Mouse (Mus musculus) urinary bladder, postnatal 0 days (tissue): ENCODE data around the gene Slc39a7. TPM values are rescaled to one million over a fixed set of nuclear protein-coding genes. Genes with fewer than 3 reads are reported as not detected.

Experiments
- microRNA counts: library from miRNA; unstranded; fragments of <30 nt; microRNA quantifications from one replicate; lab custom pipeline; 2016
- microRNA-seq: library from miRNA; unstranded; fragments of <30 nt; microRNA quantifications from one replicate; pipeline ENCODE4, GENCODE M21; 2016
- polyA plus RNA-seq: library from polyadenylated mRNA; unstranded; fragments of >200 nt; fragmentation: Nextera tagmentation; extraction: Ambion mirVana; gene quantifications from 2 replicates; pipeline ENCODE4 v1.2.1, GENCODE M21; 2015

Gene Slc39a7
- 139 and 141 TPM in 2 replicates for polyA plus RNA-seq

GRCm38 (mm10) chr17:34031465-34032173 lies at the start of gene Slc39a7, which contains the start of gene Rxrb:
Slc39a7 (minus strand) TSS chr17:34031682.
Rxrb (plus strand) TSS chr17:34031812.

GRCm38 (mm10) chr17:34038878-34039561 lies 7.5 kb upstream of the Slc39a7 start, which contains the start of gene Col11a2:
Col11a2 (plus strand) TSS chr17:34039437.

GRCm38 (mm10) chr17:34027656-34028223 lies 3.7 kb downstream of the Slc39a7 start, which contains the start of gene H2-Ke6:
H2-Ke6 (minus strand) TSS chr17:34028060.

GRCm38 (mm10) chr17:34024317-34024821 lies 7.1 kb downstream of the Slc39a7 start, which contains the start of gene Ring1:
Ring1 (minus strand) TSS chr17:34024680.

GRCm38 (mm10) chr17:34000150-34000537 lies 31.3 kb downstream of the Slc39a7 start, which contains the start of gene H2-K1:
H2-K1 (minus strand) TSS chr17:34000347.

MicroRNAs within 50 kb of the gene (microRNA counts, 519-probe panel; counts per million panel counts)
- not detected for microRNA mmu-miR-219 (lab: Ali Mortazavi, UCI)

Small RNA genes within 50 kb of the gene (microRNA-seq; reads per million reads assigned to microRNA genes)
- gene Mir219a-1, result not detected
- gene Mir219c, result not detected

Other genes with a start within 250 kb of the Slc39a7 start
- 32.3 and 36.8 TPM in 2 replicates for gene Angptl4, start 249.9 kb downstream of the Slc39a7 start, polyA plus RNA-seq
- 21.2 and 23.5 TPM in 2 replicates for gene Kank3, start 221.2 kb downstream of the Slc39a7 start, polyA plus RNA-seq
- gene Rps28, start 207.1 kb downstream of the Slc39a7 start, polyA plus RNA-seq, result 778 and 855 TPM in 2 replicates
- gene Ndufa7, start 207.1 kb downstream of the Slc39a7 start, polyA plus RNA-seq, result 513 and 574 TPM in 2 replicates
- 22.6 and 27.1 TPM in 2 replicates for gene Cd320, start 188.6 kb downstream of the Slc39a7 start, polyA plus RNA-seq
- not detected in 2 replicates for gene Gm7029, start 157.8 kb downstream of the Slc39a7 start, polyA plus RNA-seq
- gene Kifc1, start 141.0 kb downstream of the Slc39a7 start, polyA plus RNA-seq, result 1.3 and 1.9 TPM in 2 replicates
- 0.20 and 0.88 TPM in 2 replicates for gene Platr17, start 126.5 kb downstream of the Slc39a7 start, polyA plus RNA-seq
- 23.1 and 26.3 TPM in 2 replicates for gene Daxx, start 122.3 kb downstream of the Slc39a7 start, polyA plus RNA-seq
- gene Tapbp, start 115.8 kb downstream of the Slc39a7 start, polyA plus RNA-seq, result 68.1 and 71.1 TPM in 2 replicates
- gene Zbtb22, start 115.8 kb downstream of the Slc39a7 start, polyA plus RNA-seq, result 12.5 and 13.1 TPM in 2 replicates
- 23.8 and 27.2 TPM in 2 replicates for gene Rgl2, start 102.1 kb downstream of the Slc39a7 start, polyA plus RNA-seq
- gene Pfdn6, start 91.3 kb downstream of the Slc39a7 start, polyA plus RNA-seq, result 93.9 and 108 TPM in 2 replicates
- 18.0 and 19.4 TPM in 2 replicates for gene Wdr46, start 91.0 kb downstream of the Slc39a7 start, polyA plus RNA-seq
- 6.4 and 6.7 TPM in 2 replicates for gene B3galt4, start 80.2 kb downstream of the Slc39a7 start, polyA plus RNA-seq
- gene Vps52, start 75.9 kb downstream of the Slc39a7 start, polyA plus RNA-seq, result 28.7 and 29.0 TPM in 2 replicates
- 1,535 and 1,858 TPM in 2 replicates for gene Rps18, start 75.7 kb downstream of the Slc39a7 start, polyA plus RNA-seq
- gene H2-K1, start 31.3 kb downstream of the Slc39a7 start, polyA plus RNA-seq, result 97.3 and 136 TPM in 2 replicates
- 12.7 and 13.4 TPM in 2 replicates for gene Ring1, start 7.0 kb downstream of the Slc39a7 start, polyA plus RNA-seq
- gene H2-Ke6, start 3.6 kb downstream of the Slc39a7 start, polyA plus RNA-seq, result 39.1 and 39.5 TPM in 2 replicates
- 22.6 and 25.7 TPM in 2 replicates for gene Rxrb, start 130 bp upstream of the Slc39a7 start, polyA plus RNA-seq
- 0.26 and 0.34 TPM in 2 replicates for gene Col11a2, start 7.8 kb upstream of the Slc39a7 start, polyA plus RNA-seq
- 0.24 TPM in 1 of 2 replicates, not detected in the other for gene H2-Oa, start 60.7 kb upstream of the Slc39a7 start, polyA plus RNA-seq
- 5.8 and 8.1 TPM in 2 replicates for gene H2-DMa, start 87.9 kb upstream of the Slc39a7 start, polyA plus RNA-seq
- 53.0 and 53.2 TPM in 2 replicates for gene Brd2, start 91.0 kb upstream of the Slc39a7 start, polyA plus RNA-seq
- 0.13 TPM in 1 of 2 replicates, not detected in the other for gene H2-DMb2, start 111.6 kb upstream of the Slc39a7 start, polyA plus RNA-seq
- gene H2-DMb1, start 121.4 kb upstream of the Slc39a7 start, polyA plus RNA-seq, result 1.5 and 2.6 TPM in 2 replicates
- gene Tap1, start 155.9 kb upstream of the Slc39a7 start, polyA plus RNA-seq, result 20.0 and 21.3 TPM in 2 replicates
- 8.6 and 8.7 TPM in 2 replicates for gene Psmb9, start 156.1 kb upstream of the Slc39a7 start, polyA plus RNA-seq
- gene Psmb8, start 166.0 kb upstream of the Slc39a7 start, polyA plus RNA-seq, result 24.2 and 30.5 TPM in 2 replicates
- gene Tap2, start 171.8 kb upstream of the Slc39a7 start, polyA plus RNA-seq, result 9.6 and 12.5 TPM in 2 replicates
- gene H2-Ob, start 207.2 kb upstream of the Slc39a7 start, polyA plus RNA-seq, result 0.14 and 0.29 TPM in 2 replicates
- gene H2-Ab1, start 226.0 kb upstream of the Slc39a7 start, polyA plus RNA-seq, result 5.8 and 6.3 TPM in 2 replicates